Mouse (Mus musculus): ENCODE measurements around the gene Cmtm8.

Cmtm8 gene

GRCm38 (mm10) chr9:114751582-114751981 lies 92.4 kb downstream of the Cmtm8 start:
- DNase-seq: no peak

GRCm38 (mm10) chr9:114747466-114747865 lies 96.5 kb downstream of the Cmtm8 start:
- DNase-seq: no peak

- DNase-seq: no peak
Measured at GRCm38 (mm10) chr9:114747012-114747411, 96.9 kb downstream of the Cmtm8 start.

GRCm38 (mm10) chr9:114745654-114746053 lies 98.3 kb downstream of the Cmtm8 start:
- DNase-seq: no peak

- no peak for DNase-seq
Measured at GRCm38 (mm10) chr9:114745163-114745562, 98.8 kb downstream of the Cmtm8 start.

GRCm38 (mm10) chr9:114742731-114743130 lies 101.2 kb downstream of the Cmtm8 start:
- no peak for DNase-seq

- DNase-seq: no peak
Measured at GRCm38 (mm10) chr9:114740336-114740735, 103.6 kb downstream of the Cmtm8 start.
